Mouse (Mus musculus) midbrain, embryonic 10.5 days (tissue): ENCODE measurements around the gene Pik3ip1. TPM values are rescaled to one million over a fixed set of nuclear protein-coding genes. Genes with fewer than 3 reads are reported as not detected.
A peak's percentile ranks its signal among the peaks of the same experiment; 100 is the strongest.

Experiments used
- DNase-seq: peaks from one replicate; pipeline ENCODE4 v3.0.0-alpha.2; 2017; ENCODE audit warnings: low spot score
- H3K27ac ChIP-seq: fragments of 300-500 bp; sonication (generic); replicated peaks from 2 replicates; pipeline ENCODE4 v1.5.1; 2016; ENCODE audit warnings: mild to moderate bottlenecking
- H3K27me3 ChIP-seq: fragments of 300-500 bp; sonication (generic); 2 replicates; pipeline ENCODE4 v1.6.1; 2016; ENCODE audit warnings: low read depth, mild to moderate bottlenecking; ENCODE audit not compliant: poor library complexity, severe bottlenecking
- H3K36me3 ChIP-seq: fragments of 300-500 bp; sonication (generic); 2 replicates; pipeline ENCODE4 v1.6.1; 2016; ENCODE audit warnings: mild to moderate bottlenecking, moderate library complexity
- H3K4me1 ChIP-seq: fragments of 300-500 bp; sonication (generic); 2 replicates; pipeline ENCODE4 v1.6.1; 2016
- H3K4me3 ChIP-seq: fragments of 300-500 bp; sonication (generic); 2 replicates; pipeline ENCODE4 v1.5.1; 2016; ENCODE audit warnings: mild to moderate bottlenecking, moderate library complexity
- H3K9me3 ChIP-seq: fragments of 300-500 bp; sonication (generic); replicated peaks from 2 replicates; pipeline ENCODE4 v1.6.1; 2016; ENCODE audit warnings: mild to moderate bottlenecking
- WGBS: fragments of 180-500 bp; shearing (Covaris S2); methylation state at CpG from one replicate; pipeline ENCODE4 v1.1.7; 2016; 5-methylcytosine and 5-hydroxymethylcytosine counted together
- polyA plus RNA-seq: library from polyadenylated mRNA; unstranded; fragments of >200 nt; fragmentation: Nextera tagmentation; extraction: Ambion mirVana; gene quantifications from 2 replicates; pipeline ENCODE4 v1.2.1, GENCODE M21; 2016

Pik3ip1 gene
- polyA plus RNA-seq, 1 experiment from 2014 or later: 7.4 TPM

DNA sequence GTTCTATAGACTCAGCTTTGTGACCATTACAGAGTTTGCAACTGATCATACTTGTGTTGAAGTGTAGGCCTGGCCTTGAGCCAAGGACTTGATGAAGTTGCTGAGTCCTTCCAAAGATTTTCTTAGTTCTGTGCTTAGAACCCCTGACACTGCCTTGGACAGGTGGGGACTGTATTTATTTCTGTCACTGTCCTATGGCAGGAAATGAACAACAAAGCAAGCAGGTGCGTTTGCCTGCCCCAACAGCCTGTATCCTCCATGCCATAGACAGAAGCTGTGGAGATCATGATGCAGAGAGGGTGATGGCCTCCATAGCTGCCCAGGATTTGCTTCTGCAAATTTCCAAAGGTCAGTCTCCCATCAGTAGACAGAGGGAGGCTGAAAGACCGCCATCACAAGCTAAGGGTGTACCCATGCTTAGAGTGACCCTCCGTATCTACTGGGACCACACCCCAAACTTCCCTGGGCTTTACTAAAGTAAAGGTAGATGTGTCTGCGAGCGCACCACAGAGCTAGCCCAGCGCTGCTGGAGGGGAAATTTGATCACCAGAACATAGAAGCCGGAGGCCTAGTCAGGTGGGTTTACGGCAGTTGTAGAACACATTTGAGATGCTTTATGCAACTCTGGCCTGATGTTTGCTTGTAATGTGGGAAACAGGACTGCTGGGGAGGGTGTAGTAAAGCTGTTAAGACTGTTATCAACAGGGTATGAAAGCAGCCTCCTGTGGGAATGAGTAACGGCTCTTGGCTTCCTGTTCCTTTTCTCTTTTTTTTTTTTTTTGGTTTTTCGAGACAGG, 19.2 kb upstream of the Pik3ip1 start:
- H3K27ac ChIP-seq: no peak overlapping the region
- H3K9me3 ChIP-seq: no peaks in the 10 kb centered on the region; the same call in 1 of the 2 replicates
- no peaks in the 10 kb centered on the region for H3K27me3 ChIP-seq
- DNase-seq: no peak
- whole genome bisulfite sequencing: 96% methylated on average over 9 of the region's 10 CpGs
- peaks cover 94% of the 10 kb centered on the region for H3K36me3 ChIP-seq
- H3K4me1 ChIP-seq: no peaks in the 10 kb centered on the region
- no peak overlapping the region for H3K4me3 ChIP-seq

DNA sequence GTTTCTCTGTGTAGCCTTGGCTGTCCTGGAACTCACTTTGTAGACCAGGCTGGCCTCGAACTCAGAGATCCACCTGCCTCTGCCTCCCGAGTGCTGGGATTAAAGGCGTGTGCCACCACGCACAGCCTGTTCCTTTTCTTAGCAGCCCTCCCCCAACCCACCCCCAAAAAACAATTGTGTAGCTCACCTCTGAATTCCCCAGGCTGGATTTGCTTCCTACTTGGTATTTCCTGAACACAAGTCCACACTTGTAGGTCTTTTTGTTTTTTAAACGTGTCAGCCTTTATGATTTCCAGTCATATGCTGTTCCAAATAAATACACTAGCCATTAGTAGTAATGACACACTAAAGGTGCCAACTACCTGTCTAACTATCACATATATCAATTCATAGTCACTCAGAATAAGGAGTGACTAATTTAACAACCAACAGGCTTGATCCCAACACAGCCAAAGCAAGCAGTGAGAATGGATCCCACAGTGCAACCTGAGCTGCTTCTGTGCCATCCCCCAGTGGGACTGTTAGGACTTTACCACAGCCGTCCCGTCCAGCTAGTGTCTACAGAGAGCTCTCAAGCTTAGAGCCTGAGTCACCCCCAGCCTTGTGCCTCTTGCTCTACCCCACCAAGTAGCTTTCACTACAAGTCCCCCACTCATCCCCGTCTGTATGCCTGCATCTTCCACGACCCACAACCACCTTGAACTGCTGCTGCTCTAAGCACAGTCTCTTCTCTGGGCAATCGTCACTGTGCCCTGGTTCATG, 18.4 kb upstream of the Pik3ip1 start:
- Histone ChIP-seq H3K27me3 (no peaks in the 10 kb centered on the region), H3K36me3 (peaks cover 91% of the 10 kb centered on the region), H3K4me3 (no peak overlapping the region), H3K9me3 (no peaks in the 10 kb centered on the region; the same call in 1 of the 2 replicates), H3K4me1 (no peaks in the 10 kb centered on the region), H3K27ac (no peak overlapping the region)
- WGBS: 88% methylated on average over 10 of the region's 10 CpGs
- DNase-seq: no peak

DNA sequence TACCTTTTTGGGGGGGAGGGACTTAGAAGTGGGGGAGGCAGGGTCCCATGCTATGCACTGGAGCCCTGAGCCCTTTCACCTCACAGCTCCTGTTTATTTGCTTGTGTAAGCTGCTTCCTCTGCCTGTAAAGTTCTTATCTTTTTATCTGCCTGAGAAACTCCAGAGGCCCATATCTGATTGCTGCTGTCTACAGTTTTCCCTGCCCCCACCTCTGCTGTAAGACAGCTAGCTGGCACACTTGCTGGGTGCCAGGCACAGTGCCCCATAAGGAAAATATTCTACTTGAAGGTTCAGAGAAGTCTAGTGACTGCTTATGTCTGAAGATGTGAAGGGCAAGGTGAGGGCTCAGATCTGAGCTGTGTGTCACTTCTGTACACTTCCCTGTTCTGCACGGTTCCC, 16.9 kb upstream of the Pik3ip1 start:
- no peak for DNase-seq
- WGBS: 92% methylated on average over 1 of the region's 1 CpGs
- H3K27me3 ChIP-seq: no peaks in the 10 kb centered on the region
- no peak overlapping the region for H3K4me3 ChIP-seq
- H3K36me3 ChIP-seq: peaks cover 85% of the 10 kb centered on the region
- peaks cover 2% of the 10 kb centered on the region; the same call in 1 of the 2 replicates for H3K9me3 ChIP-seq
- no peaks in the 10 kb centered on the region for H3K4me1 ChIP-seq
- H3K27ac ChIP-seq: no peak overlapping the region

DNA sequence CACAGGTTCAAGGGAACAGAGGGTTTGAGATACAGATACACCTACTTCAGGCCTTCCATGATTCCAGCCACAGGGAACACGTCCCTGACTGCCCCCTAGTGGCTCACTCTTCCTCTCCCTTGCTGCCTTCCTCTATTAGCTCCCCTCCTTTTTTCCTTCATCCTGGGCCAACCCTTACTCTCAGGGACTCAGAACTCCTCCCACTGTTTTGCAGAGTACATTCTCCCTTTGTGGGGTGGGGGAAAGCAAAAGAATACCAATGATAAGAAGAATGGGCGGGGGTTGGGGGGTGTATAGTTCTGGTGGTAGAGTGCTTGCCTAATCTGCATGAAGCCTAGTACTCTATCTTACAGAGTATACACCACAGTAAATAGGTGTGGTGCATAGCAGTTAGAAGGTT, 16.1 kb upstream of the Pik3ip1 start:
- no peak overlapping the region for H3K27ac ChIP-seq
- H3K4me3 ChIP-seq: no peak overlapping the region
- H3K27me3 ChIP-seq: no peaks in the 10 kb centered on the region
- 25% methylated on average over 2 of the region's 2 CpGs for WGBS
- H3K9me3 ChIP-seq: peaks cover 2% of the 10 kb centered on the region; the same call in 1 of the 2 replicates
- DNase-seq: peak; percentile 45
- H3K4me1 ChIP-seq: no peaks in the 10 kb centered on the region
- H3K36me3 ChIP-seq: peaks cover 78% of the 10 kb centered on the region

DNA sequence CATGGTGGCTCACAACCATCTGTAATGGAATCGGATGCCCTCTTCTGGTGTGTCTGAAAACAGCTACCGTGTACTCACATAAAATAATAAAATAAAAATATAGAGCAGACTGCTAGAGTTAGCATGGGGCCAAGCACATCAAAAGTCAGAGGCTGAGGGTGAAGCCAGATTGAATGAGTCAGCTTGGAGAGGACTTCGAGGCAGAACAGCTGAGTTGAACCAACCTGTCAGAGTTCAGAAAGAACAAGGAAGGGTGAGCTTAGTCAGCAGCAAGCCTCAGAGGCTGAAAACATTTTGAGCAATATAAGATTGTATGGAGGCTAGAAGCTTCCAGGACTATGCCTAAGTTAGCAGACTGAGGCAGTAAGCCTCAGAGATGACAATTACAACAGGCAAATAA, 11.9 kb upstream of the Pik3ip1 start:
- Histone ChIP-seq H3K27ac (no peak overlapping the region), H3K4me3 (no peak overlapping the region), H3K9me3 (peaks cover 2% of the 10 kb centered on the region; the same call in 1 of the 2 replicates), H3K27me3 (no peaks in the 10 kb centered on the region), H3K36me3 (peaks cover 58% of the 10 kb centered on the region), H3K4me1 (no peaks in the 10 kb centered on the region)
- DNase-seq: no peak
- WGBS: 94% methylated on average over 3 of the region's 3 CpGs

DNA sequence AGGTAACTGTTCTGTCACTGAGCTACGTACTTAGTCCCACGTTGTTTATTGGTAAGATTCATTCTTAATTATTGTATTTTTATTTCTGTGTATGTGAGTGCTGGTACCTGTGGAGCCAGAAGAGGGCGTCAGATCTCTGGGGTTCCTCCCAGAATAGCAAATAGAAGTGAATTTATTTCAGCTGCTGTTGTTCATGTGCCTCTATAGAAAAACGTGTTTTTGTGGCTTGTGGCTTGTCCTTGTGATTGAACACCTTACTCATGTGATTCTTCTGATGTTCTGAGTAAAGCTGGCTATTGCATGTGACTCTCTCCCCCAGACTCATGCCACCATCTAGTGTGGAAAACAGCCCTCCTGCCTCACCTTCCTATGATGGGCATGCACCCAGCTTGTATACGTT, 1.9 kb upstream of the Pik3ip1 start:
- H3K4me1 ChIP-seq: peaks cover 28% of the 10 kb centered on the region
- H3K4me3 ChIP-seq: no peak overlapping the region
- DNase-seq: no peak
- peaks cover 7% of the 10 kb centered on the region for H3K36me3 ChIP-seq
- H3K27me3 ChIP-seq: peaks cover 7% of the 10 kb centered on the region; the same call in 1 of the 2 replicates
- 78% methylated on average over 5 of the region's 5 CpGs for WGBS
- H3K9me3 ChIP-seq: no peaks in the 10 kb centered on the region
- H3K27ac ChIP-seq: no peak overlapping the region

DNA sequence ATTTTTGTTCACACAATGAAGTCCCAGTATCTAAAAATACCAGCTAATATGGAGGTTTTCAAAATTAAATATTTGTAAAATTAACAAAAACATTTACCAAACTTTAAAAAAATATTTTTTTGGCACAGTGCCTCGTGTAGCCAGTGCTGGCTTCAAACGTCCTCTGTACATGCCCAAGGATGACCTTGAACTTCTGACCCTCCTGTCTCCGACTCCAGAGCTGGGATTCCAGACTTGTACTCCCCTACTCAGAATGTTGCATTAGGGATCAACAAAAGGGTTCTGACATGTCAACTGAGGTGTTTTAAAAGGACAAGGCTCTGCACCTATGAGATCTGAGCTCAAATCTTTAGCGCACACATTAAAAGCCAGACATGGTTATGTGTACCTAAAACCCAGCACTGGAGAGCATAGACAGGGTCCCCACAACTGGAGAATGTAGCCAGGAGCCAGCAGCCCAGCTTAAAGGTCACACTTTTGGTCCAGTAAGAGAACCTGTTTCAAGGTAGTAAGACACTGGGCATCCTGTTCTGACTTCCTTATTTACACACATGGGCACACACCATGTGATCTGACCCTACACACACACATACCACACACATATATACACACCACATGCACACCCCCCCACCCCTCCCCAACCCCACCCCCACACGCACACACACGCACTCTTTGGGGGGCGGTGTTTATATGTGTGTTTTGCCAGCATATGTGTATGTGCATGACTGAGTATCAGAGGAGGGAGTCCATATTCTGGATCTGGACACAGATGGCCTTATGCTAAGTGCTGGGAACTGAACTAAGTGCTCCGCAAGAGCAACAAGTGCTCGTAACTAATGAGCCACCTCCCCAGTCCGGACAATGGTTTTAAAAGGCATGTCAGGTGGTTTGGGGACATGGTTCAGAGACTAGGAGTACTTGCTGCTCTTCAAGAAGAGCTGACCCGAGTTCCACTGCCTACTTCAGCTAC, 1.1 kb upstream of the Pik3ip1 start:
- Histone ChIP-seq H3K4me3 (no peak overlapping the region), H3K4me1 (peaks cover 28% of the 10 kb centered on the region), H3K27ac (no peak overlapping the region), H3K9me3 (no peaks in the 10 kb centered on the region), H3K36me3 (peaks cover 2% of the 10 kb centered on the region; the same call in 1 of the 2 replicates), H3K27me3 (peaks cover 11% of the 10 kb centered on the region; the same call in 1 of the 2 replicates)
- DNase-seq: no peak
- 84% methylated on average over 11 of the region's 11 CpGs for WGBS

DNA sequence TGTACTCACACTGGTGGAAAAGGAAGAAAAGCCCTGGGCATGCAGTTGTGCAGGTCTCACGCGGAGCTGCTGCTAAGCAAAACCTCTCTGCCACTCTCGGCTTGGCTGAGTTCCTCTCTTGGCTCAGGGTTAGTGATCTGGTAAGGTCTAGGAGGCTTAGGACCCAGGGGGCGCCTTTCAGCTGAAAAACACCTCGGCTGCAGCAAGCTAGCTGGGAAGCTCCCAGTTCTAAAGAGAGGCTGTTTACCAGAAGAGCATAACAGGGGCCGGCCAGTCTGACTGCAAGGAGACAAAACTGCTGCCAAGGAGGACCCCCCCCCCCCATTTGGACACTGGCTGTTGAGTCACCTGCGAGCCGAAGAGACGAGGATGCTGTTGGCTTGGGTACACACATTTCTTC, 365 bp downstream of the Pik3ip1 start:
- H3K27ac ChIP-seq: peak overlapping the region; percentile 85
- H3K4me3 ChIP-seq: peak overlapping the region; percentile 58
- 0 out of 2 replicates have a peak, but pooled peaks cover 2% of the 10 kb centered on the region for H3K36me3 ChIP-seq
- peak; percentile 72 for DNase-seq
- WGBS: 0% methylated on average over 9 of the region's 9 CpGs
- H3K27me3 ChIP-seq: peaks cover 11% of the 10 kb centered on the region; the same call in 1 of the 2 replicates
- no peaks in the 10 kb centered on the region for H3K9me3 ChIP-seq
- peaks cover 28% of the 10 kb centered on the region for H3K4me1 ChIP-seq

DNA sequence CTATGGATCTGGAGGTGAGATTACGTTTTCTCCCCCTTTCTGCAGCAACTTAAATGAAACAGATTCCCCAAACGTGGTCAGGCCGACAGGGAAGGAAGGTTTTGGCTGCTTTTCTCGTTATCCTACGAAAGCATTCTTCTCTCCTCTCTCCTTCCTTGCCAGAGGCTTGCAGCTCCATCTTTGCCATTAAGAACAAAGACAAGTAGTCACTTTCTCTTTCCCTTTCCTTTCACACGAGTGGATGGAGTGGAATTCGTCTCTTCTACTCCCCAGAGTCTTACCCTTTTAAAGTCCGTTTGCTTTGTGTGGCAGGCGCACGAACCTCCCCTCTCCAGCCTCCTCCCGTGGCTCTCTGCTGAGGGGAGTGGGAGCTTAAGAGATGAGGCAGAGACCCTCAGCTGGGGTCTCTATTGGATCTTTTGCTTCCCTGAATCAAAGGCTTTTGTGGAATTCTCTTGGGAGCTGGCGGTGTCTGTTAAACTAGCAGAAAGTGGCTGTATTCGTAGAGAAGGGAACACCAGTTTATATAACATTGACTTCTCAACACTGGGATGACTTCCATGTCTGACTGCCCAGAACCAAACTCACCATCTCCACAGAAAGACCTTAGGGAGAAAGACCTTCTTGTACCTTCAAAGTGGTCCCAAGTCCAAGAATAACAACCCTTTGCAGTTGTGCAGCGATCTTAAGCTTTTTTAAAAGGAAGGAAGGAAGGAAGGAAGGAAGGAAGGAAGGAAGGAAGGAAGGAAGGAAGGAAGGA, 970 bp downstream of the Pik3ip1 start:
- Histone ChIP-seq H3K27ac (peak overlapping the region; percentile 85), H3K27me3 (peaks cover 11% of the 10 kb centered on the region; the same call in 1 of the 2 replicates), H3K9me3 (no peaks in the 10 kb centered on the region), H3K4me3 (peak overlapping the region; percentile 58), H3K36me3 (0 out of 2 replicates have a peak, but pooled peaks cover 2% of the 10 kb centered on the region), H3K4me1 (peaks cover 34% of the 10 kb centered on the region)
- WGBS: 2% methylated on average over 14 of the region's 14 CpGs
- DNase-seq: peak; percentile 45

DNA sequence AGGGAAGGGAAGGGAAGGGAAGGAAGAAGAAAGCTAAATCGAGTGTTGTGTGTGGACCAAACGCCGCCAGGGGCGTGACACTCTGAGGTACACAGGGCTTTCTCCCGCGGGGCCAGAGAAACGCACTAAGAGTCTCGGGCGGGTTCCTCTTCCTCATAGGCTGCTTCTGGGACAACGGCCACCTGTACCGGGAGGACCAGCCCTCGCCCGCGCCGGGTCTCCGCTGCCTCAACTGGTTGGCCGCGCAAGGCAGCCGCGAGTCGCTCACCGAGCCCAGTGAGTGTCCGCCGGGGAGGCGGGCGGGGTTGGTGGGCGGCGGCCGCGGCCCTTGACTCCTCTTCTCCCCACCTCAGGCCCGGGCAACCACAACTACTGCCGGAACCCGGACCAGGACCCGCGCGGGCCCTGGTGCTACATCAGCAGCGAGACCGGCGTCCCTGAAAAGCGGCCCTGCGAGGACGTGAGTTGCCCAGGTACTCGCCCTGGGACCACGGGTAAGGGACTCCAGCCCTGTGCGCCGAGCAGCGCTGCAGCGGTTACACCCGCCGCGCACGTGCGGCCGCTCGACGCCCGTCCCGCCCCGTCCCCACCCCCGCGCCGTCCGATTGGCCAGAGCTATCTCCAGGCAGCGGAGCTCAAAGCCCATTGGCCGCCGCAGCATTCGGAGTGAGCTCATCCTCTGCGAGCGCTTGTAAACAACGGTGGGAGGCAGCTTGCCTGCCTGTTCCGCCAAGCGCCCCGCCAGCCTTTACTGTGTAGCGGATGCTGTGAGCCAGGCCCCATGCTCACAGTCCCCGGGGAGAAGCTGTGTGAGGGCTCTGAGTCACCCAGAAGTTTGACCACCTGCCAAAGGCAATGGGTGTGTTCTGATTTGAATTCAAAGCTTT, 1.8 kb downstream of the Pik3ip1 start:
- Histone ChIP-seq H3K4me1 (peaks cover 41% of the 10 kb centered on the region), H3K36me3 (0 out of 2 replicates have a peak, but pooled peaks cover 2% of the 10 kb centered on the region), H3K9me3 (no peaks in the 10 kb centered on the region), H3K27me3 (peaks cover 11% of the 10 kb centered on the region; the same call in 1 of the 2 replicates), H3K27ac (peak overlapping the region; percentile 85), H3K4me3 (peak overlapping the region; percentile 58)
- WGBS: under 1% methylated on average over 66 of the region's 75 CpGs
- peak; percentile 94 for DNase-seq
